Mouse (Mus musculus): ENCODE measurements around the gene Plxdc1.

Gene Plxdc1

GRCm38 (mm10) chr11:97987551-97988526, 1.6 kb upstream of the Plxdc1 start:
- peak; percentile 90 to 94 for DNase-seq (ENCODE audit: low spot score in 2 of 2)

- no peak for DNase-seq (ENCODE audit: low spot score in 2 of 2)
Observed at GRCm38 (mm10) chr11:97986738-97987465, 658 bp upstream of the Plxdc1 start.

- no peak for DNase-seq (ENCODE audit: low spot score in 2 of 2)
Observed at GRCm38 (mm10) chr11:97983983-97984382, 2.3 kb downstream of the Plxdc1 start.

- no peak for DNase-seq (ENCODE audit: low spot score in 2 of 2)
Observed at GRCm38 (mm10) chr11:97983506-97983905, 2.7 kb downstream of the Plxdc1 start.

- DNase-seq (ENCODE audit: low spot score in 2 of 2) = no peak
Observed at GRCm38 (mm10) chr11:97982721-97983120, 3.5 kb downstream of the Plxdc1 start.

GRCm38 (mm10) chr11:97980531-97980966, 5.7 kb downstream of the Plxdc1 start:
- DNase-seq (ENCODE audit: low spot score in 2 of 2) = no peak

- no peak for DNase-seq (ENCODE audit: low spot score in 2 of 2)
Observed at GRCm38 (mm10) chr11:97979824-97980495, 6.3 kb downstream of the Plxdc1 start.

- DNase-seq (ENCODE audit: low spot score in 2 of 2) = no peak
Observed at GRCm38 (mm10) chr11:97978392-97978791, 7.9 kb downstream of the Plxdc1 start.

GRCm38 (mm10) chr11:97977797-97978196, 8.4 kb downstream of the Plxdc1 start:
- DNase-seq (ENCODE audit: low spot score in 2 of 2) = no peak

- DNase-seq (ENCODE audit: low spot score in 2 of 2) = no peak
Observed at GRCm38 (mm10) chr11:97974746-97975145, 11.5 kb downstream of the Plxdc1 start.

- no peak for DNase-seq (ENCODE audit: low spot score in 2 of 2)
Observed at GRCm38 (mm10) chr11:97974141-97974540, 12.1 kb downstream of the Plxdc1 start.

- DNase-seq (ENCODE audit: low spot score in 2 of 2) = no peak
Observed at GRCm38 (mm10) chr11:97972434-97972833, 13.8 kb downstream of the Plxdc1 start.

- no peak for DNase-seq (ENCODE audit: low spot score in 2 of 2)
Observed at GRCm38 (mm10) chr11:97971232-97971631, 15.0 kb downstream of the Plxdc1 start.

- DNase-seq (ENCODE audit: low spot score in 2 of 2) = no peak
Observed at GRCm38 (mm10) chr11:97970771-97971170, 15.5 kb downstream of the Plxdc1 start.

- no peak for DNase-seq (ENCODE audit: low spot score in 2 of 2)
Observed at GRCm38 (mm10) chr11:97968385-97968784, 17.9 kb downstream of the Plxdc1 start.

GRCm38 (mm10) chr11:97967114-97967513, 19.1 kb downstream of the Plxdc1 start:
- no peak for DNase-seq (ENCODE audit: low spot score in 2 of 2)

- DNase-seq (ENCODE audit: low spot score in 2 of 2) = no peak
Observed at GRCm38 (mm10) chr11:97960907-97961306, 25.3 kb downstream of the Plxdc1 start.

- DNase-seq (ENCODE audit: low spot score in 2 of 2) = no peak
Observed at GRCm38 (mm10) chr11:97959300-97959680, 27.0 kb downstream of the Plxdc1 start.

GRCm38 (mm10) chr11:97958641-97959299, 27.5 kb downstream of the Plxdc1 start:
- no peak for DNase-seq (ENCODE audit: low spot score in 2 of 2)

- no peak for DNase-seq (ENCODE audit: low spot score in 2 of 2)
Observed at GRCm38 (mm10) chr11:97956905-97957560, 29.2 kb downstream of the Plxdc1 start.

GRCm38 (mm10) chr11:97955915-97956314, 30.3 kb downstream of the Plxdc1 start:
- DNase-seq (ENCODE audit: low spot score in 2 of 2) = no peak
